Mouse (Mus musculus) adrenal gland, adult 10 weeks (tissue): Measurements from ENCODE around the gene Sptbn1. TPM values are rescaled to one million over a fixed set of nuclear protein-coding genes. Genes with fewer than 3 reads are reported as not detected.

Experiments
- polyA plus RNA-seq: library from polyadenylated mRNA; stranded (reverse); fragments of 350-450 nt; fragmentation: Illumina TruSeq; extraction: RNeasy Lipid Tissue Mini Kit (QIAGEN cat#74804); gene quantifications from one replicate; pipeline ENCODE4 v1.2.3, GENCODE M21; 2014; ENCODE audit warnings: low read depth, low replicate concordance

Sptbn1 gene
- polyA plus RNA-seq, result 318 TPM

GRCm38 (mm10) chr11:30267892-30268647 is at the start of gene Sptbn1:
Sptbn1 (minus strand) TSS chr11:30268175.

Other genes with a start within 250 kb of the Sptbn1 start
- gene Eml6, start 242.1 kb downstream of the Sptbn1 start, polyA plus RNA-seq, result 4.3 TPM
- 1.2 TPM for gene 4930505A04Rik, start 203.7 kb upstream of the Sptbn1 start, polyA plus RNA-seq